Mouse (Mus musculus): ENCODE results near the gene Gm20517. TPM values are rescaled to one million over a fixed set of nuclear protein-coding genes. Genes with fewer than 3 reads are reported as not detected.
"Not testable (repeated sequence)": the region's sequence is repeated elsewhere in the genome, so short reads cannot be mapped to it uniquely, and the experiment has no call there.

Gm20517 gene
- total RNA-seq, 2 experiments from 2014 or later = 9.5 to 13.8 TPM

GRCm38 (mm10) chr17:47595248-47596161 lies 15.9 kb upstream of the Gm20517 start:
- ATAC-seq (replicated peaks; ENCODE audit: low FRiP score, poor library complexity, severe bottlenecking) = peak; percentile 33

GRCm38 (mm10) chr17:47596162-47596838 lies 15.1 kb upstream of the Gm20517 start:
- ATAC-seq (replicated peaks; ENCODE audit: low FRiP score, poor library complexity, severe bottlenecking) = no peak

DNA sequence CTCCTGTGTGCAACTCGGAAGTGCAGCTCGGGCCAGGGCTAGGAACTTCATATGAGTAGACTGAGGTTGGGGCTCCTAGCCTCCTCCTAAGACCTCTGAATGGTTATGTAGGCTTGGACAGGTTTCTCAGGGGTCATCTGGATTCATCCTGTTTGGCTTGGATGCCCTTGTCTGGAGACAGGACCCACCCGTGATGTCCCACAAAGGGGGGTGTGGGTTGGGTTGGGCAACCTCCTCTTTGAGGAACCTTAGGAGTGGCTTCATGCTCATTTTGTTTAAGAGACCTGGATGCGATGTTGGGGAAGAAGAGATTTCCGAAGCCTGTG lies 14.6 kb upstream of the Gm20517 start:
- ATAC-seq (replicated peaks; ENCODE audit: low FRiP score, poor library complexity, severe bottlenecking) = no peak

GRCm38 (mm10) chr17:47597261-47597660 lies 14.1 kb upstream of the Gm20517 start:
- no peak for ATAC-seq (replicated peaks; ENCODE audit: low FRiP score, poor library complexity, severe bottlenecking)

DNA sequence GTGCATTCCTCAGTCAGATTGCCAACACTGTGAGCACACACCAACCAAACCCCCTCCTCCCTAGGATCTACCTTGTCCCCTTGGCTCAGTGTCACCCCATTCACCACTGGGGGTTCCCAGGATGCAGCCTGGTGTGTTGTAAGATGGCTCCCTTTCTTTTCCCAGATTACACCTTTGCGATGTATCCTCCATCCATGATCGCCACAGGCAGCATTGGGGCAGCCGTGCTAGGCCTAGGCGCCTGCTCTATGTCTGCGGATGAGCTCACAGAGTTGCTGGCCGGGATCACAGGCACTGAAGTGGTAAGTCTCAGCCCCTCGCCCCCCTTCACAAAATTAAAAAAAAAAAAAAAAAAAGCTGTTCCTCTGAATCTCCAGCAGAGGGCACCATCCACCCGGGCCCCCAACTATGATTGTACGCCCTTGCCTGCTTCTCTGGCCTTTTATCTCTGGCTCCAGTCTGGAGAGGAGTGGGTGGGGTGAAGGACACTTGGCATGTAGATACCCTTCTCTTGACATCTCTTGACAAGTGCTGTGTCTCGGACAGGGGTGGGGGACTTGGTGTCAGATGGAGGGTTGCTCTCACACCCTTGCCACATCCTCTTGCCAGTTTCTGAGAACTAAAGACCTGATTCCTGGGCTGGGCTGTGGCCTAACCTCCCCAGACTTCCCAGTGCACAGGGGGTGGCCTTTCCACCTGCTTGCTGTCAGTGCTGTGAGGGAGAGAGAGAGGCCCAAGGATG lies 13.4 kb upstream of the Gm20517 start:
- peak; percentile 69 for ATAC-seq (replicated peaks; ENCODE audit: low FRiP score, poor library complexity, severe bottlenecking)

- not testable (repeated sequence) for ATAC-seq (replicated peaks; ENCODE audit: low FRiP score, poor library complexity, severe bottlenecking)
Measured at GRCm38 (mm10) chr17:47598580-47599304, 12.6 kb upstream of the Gm20517 start.

DNA sequence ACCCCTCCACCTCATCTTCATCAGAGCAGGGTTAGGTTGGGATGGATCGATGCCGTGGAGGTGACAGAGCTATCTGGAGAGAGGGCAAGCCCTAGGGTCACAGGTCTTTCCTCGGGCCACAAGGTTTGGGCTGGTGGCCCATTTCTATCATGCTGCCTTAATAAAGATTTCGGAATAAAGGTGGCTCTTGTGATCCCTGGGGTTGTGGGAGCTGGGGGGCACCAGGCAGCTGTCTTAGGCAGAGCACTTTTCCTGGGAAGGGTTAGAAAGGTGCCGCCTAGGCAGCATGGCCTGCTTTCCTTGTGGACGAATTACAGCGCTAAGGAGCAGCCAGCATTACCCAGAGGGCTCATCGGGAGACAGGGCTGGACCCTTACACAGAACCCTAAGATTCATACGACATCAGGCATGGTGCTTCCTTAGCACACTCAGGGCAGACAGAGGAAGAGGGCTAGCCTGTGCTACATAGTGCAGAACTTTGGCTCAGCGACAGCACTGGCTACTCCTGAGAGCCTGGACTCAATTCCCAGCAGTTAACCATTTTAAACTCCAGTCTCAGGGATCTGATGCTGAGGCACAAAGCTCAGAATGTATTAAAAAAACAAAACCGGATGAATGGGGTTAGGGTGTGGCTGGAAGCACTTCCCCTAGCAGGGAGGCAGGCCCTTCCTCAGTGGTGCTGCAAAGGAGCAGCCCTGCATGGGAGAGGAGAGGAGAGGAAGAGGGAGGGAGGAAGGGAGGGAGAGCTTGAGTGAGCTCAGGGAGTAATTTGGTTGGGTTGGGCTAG lies 11.7 kb upstream of the Gm20517 start:
- ATAC-seq (replicated peaks; ENCODE audit: low FRiP score, poor library complexity, severe bottlenecking) = no peak

- no peak for ATAC-seq (replicated peaks; ENCODE audit: low FRiP score, poor library complexity, severe bottlenecking)
Measured at GRCm38 (mm10) chr17:47600601-47601388, 10.6 kb upstream of the Gm20517 start.

- no peak for ATAC-seq (replicated peaks; ENCODE audit: low FRiP score, poor library complexity, severe bottlenecking)
Measured at GRCm38 (mm10) chr17:47601389-47601755, 10.0 kb upstream of the Gm20517 start.

GRCm38 (mm10) chr17:47602289-47602688 lies 9.1 kb upstream of the Gm20517 start:
- no peak for ATAC-seq (replicated peaks; ENCODE audit: low FRiP score, poor library complexity, severe bottlenecking)

- ATAC-seq (replicated peaks; ENCODE audit: low FRiP score, poor library complexity, severe bottlenecking) = no peak
Measured at GRCm38 (mm10) chr17:47606220-47606619, 5.2 kb upstream of the Gm20517 start.

DNA sequence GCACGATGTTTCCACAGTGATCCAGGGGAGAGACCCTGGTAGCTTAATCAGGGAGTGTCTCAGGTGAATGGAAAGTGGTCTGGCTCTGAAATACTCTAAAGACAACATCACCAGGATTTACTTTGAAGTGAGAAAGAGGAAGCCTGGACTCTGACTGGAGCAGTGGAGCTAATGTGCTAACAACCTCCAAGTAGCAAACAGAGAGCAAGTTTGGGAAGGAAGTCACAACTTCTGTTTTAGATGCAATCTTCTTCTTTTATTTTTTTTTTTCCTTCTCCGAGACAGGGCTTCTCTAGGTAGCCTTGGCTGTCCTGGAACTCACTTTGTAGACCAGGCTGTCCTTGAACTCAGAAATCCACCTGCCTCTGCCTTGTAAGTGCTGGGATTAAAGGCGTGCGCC lies 2.2 kb upstream of the Gm20517 start:
- ATAC-seq (replicated peaks; ENCODE audit: low FRiP score, poor library complexity, severe bottlenecking) = no peak

GRCm38 (mm10) chr17:47611661-47611982 lies 233 bp downstream of the Gm20517 start:
- ATAC-seq (replicated peaks; ENCODE audit: low FRiP score, poor library complexity, severe bottlenecking) = 0 out of 2 replicates have a peak, but pooled peaks have one; percentile 2

DNA sequence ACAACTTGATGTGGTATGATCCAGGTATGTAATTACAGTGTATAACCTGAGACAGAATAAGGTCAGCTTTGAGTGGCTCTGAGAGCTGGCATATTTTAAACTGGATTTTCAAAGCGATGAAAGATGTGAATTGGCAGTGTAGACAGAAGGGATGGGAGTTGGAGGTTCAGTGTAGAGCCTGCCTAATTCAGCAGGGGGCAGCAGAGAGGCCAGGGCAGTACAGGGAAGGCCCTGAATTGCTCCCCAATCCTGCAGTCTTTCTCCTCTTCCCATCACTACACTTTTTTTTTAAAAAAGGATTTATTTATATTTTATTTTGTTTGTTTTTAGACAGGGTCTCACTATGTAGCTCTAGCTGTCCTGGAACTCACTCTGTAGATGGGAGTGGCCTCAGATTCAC lies 2.6 kb downstream of the Gm20517 start:
- ATAC-seq (replicated peaks; ENCODE audit: low FRiP score, poor library complexity, severe bottlenecking) = no peak

GRCm38 (mm10) chr17:47616119-47616518 lies 4.7 kb downstream of the Gm20517 start:
- ATAC-seq (replicated peaks; ENCODE audit: low FRiP score, poor library complexity, severe bottlenecking) = no peak

DNA sequence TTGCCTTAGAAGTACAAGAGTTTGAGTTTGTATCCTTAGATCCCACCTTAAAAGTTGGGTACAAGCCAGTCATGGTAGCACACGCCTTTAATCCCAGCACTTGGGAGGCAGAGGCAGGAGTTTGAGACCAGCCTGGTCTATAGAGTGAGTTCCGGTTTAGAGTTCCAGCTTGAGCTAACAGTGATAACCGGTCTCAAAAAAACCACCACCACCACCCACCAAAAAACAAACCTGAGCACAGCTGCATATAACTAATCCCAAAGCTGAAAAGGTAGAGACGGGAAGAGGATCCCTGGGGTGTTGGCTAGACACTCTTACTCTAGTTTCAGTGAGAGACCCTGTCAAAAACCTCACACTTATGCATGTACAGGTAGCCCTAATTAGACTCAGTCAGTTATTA lies 5.3 kb downstream of the Gm20517 start:
- no peak for ATAC-seq (replicated peaks; ENCODE audit: low FRiP score, poor library complexity, severe bottlenecking)

DNA sequence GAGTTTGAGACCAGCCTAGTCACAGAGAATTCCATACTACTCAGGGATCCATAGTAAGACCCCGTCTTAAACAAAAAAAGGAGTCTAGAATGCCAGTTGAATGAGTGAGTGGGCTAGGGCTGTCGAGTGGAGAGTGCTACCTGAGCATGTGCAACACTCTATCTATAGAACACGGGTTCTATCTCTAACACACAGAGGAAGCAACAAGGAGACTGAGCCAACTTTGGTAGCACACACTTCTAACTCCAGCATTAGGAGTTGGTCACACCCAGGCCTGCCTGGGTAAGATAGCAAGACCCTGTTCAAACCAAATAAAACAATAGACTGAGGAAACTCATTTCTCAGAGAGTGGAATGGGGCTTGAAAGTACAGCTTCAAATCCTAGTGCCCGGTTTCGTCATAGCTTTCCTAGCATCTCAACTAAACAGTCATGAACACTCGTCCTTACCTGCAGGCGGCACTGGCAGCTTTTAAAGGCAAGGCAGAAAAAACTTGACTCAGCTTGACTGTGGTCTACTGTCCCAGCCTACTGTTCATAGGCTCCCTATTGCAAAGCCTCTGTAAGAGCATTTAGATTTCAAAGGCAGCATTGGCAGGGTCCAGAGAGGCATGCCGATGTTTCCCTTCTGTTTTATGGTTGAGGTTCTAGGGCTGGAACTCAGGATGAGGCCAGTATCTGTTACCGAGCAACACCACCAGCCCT lies 6.4 kb downstream of the Gm20517 start:
- ATAC-seq (replicated peaks; ENCODE audit: low FRiP score, poor library complexity, severe bottlenecking) = peak; percentile 95

All from erythroid progenitor cell, adult 5-6 weeks (primary cell).